Mouse (Mus musculus): ENCODE results near the gene Spib.
A peak's percentile ranks its signal among the peaks of the same experiment; 100 is the strongest.

The Spib gene

DNA sequence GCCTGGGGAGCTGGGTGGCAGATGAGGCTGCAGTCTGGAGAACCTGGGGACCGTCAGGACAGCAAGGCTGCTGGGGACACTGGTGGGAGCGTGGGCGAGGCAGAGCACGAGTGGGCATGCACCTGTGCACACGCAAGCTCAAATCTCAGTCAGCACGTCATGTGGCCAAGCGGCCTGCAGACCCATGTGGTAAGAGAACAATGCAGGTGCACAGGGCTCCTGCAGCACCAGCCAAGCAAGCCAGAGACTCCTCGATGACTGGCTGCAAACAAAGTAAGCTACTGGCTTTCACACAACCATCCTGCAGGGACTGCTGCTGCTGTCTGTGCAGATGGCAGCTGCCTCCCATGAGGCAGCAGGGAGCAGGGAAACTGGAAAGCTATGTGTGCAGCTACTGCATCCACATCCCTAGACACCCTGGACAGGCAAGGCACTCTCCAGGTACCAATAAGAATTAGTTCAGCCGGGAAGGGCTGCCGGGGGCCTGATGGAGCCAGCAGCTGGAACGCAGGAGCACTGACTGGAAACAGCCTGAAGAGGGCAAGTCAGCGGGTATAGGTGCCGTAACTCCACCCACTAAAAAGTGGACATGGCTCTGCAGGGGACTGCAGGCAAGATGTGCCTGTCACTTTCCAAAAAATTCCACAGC lies 44.8 kb downstream of the Spib start:
- DNase-seq (ENCODE audit: low spot score), result no peak

DNA sequence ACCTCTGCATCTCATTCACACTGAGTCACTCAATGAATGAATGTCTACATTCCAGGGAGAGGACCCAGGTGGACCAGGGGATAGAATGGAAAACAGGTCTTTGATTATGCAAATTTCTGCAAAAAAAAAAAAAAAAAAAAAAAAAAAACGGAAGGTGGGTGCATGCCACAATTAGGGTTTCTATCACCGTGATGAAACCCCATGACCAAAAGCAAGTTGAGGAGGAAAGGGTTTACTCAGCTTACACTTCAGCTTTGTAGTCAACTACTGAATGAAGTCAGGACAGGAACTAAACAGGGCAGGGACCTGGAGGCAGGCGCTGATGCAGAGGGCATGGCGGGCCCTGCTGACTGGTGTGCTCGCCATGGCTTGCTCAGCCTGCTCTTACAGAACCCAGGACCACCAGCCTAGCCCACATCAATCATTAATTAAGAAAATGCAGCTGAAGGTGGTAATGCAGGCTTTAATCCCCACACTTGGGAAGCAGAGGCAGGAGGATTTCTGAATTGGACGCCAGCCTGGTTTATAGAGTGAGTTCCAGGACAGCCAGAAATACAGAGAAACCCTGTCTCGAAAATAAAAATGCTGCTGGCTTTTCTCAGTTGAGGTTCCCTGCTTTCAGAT lies 46.2 kb downstream of the Spib start:
- DNase-seq (ENCODE audit: low spot score), result no peak

DNA sequence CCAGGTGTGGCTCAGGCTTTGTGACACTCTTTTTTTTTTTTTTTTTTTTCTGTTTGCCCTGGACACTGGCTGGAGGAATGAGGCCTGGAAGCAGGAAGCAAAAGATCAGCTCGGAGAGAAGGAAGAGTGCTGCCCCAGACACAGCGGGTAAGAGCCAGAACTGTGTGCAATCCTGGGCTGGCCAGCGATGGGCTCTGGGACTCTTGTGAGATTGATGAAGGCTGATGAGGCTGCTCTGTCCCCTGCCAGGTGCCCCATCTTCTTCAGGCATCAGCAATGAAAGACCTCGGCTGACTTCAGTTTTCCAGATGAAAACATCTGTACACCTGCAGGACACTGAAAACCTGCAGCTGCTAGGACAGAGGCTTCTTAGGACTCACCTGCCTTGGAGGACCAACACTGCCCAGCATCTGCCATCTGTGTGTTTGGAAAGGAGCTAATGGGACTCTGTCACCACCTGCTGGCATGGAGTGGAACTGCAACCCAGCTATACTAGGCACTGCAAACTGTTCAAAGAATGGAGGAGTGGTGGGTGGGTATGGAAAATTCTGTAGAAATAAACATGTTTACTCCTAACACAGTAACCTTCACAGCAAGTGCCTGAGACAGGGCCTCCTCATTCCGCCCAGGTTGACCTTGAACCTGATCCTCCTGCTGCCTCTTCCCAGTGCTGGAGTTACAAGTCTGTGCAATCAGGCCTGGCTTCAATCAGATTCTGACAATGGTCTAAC lies 46.9 kb downstream of the Spib start:
- DNase-seq (ENCODE audit: low spot score), result peak; percentile 79

DNA sequence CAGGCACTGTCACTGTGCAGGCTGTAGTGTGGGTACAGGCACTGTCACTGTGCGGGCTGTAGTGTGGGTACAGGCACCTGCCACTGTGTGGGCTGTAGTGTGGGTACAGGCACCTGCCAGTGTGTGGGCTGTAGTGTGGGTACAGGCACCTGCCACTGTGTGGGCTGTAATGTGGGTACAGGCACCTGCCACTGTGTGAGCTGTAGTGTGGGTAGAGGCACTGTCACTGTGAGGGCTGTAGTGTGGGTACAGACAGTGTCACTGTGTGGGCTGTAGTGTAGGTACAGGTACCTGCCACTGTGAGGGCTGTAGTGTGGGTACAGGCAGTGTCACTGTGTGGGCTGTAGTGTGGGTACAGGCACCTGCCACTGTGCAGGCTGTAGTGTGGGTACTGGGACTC lies 47.8 kb downstream of the Spib start:
- no peak for DNase-seq (ENCODE audit: low spot score)

DNA sequence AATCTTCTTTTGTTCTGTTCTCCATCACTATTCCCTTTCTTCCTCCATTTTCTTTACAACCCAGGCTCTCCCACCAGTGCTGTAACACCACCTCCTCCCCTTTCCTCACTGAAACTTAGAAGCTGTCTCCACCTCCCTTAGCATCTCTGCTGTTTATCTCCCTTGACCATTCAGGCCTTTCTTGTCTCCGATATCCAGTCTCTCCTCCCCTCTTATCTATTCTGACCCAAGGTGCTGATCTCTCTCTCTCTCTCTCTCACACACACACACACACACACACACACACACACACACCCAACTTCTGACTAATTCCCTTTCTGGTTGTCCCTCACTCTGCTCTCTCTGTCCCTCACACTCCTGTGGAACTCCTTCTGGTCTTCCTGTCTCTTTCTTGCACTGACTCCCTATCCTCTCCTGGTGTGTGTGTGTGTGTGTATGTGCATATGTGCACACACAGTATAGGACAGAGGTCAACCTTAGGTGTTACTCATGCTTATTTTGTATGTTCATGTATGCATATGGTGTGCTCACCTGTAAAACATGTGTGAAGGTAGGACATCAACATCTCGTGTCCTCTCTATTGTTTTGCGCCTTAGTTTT lies 48.9 kb downstream of the Spib start:
- no peak for DNase-seq (ENCODE audit: low spot score)

Data from layer of hippocampus, adult 9-10 months (tissue).